Comparison of ENCODE assay signal across 11 mouse cellular contexts in genomic region chr1:92099964-92100363, GRCm38 (mm10).
DNase-seq lines count a peak whose midpoint lies in the region; ATAC-seq and TF ChIP-seq lines count a peak whose summit lies in the region.
"Had no signal": no experiment of that assay in that cellular context is flagged by ENCODE, and none has a peak within 500 bp of the region (broad histone marks: within the 10 kb centered on the region; RNA-seq: fewer than 3 reads in every experiment).

No protein-coding gene starts in this region.

- ATAC-seq in hindbrain, embryonic 12.5 days (ENCODE audit: low FRiP score): no peak
- ATAC-seq in forebrain, postnatal 0 days: peak; percentile 81
- ATAC-seq: intestine, embryonic 15.5 days had no signal

- no peaks in the 10 kb centered on the region for H3K9me3 ChIP-seq in hindbrain, embryonic 10.5 days
- no peaks in the 10 kb centered on the region for H3K9me3 ChIP-seq in hindbrain, embryonic 12.5 days (replicated peaks)
- H3K9me3 ChIP-seq in forebrain, postnatal 0 days (ENCODE audit: low read length): no peaks in the 10 kb centered on the region
- H3K9me3 ChIP-seq: intestine, embryonic 15.5 days had no signal

- no peak overlapping the region for H3K4me3 ChIP-seq in hindbrain, embryonic 10.5 days
- no peak overlapping the region for H3K4me3 ChIP-seq in hindbrain, embryonic 12.5 days
- no peak overlapping the region for H3K4me3 ChIP-seq in forebrain, postnatal 0 days (ENCODE audit: low read depth, low read length)
- H3K4me3 ChIP-seq: erythroblast, embryonic 14.5 days; intestine, embryonic 15.5 days had no signal

- no peak overlapping the region for H3K4me2 ChIP-seq in hindbrain, embryonic 12.5 days (replicated peaks)
- no peak overlapping the region for H3K4me2 ChIP-seq in forebrain, postnatal 0 days (ENCODE audit: low read depth)
- H3K4me2 ChIP-seq: intestine, embryonic 15.5 days had no signal

- no peak for TF ChIP-seq CTCF in forebrain, postnatal 0 days (IDR thresholded peaks at IDR 0.05; ENCODE audit: low read depth)

- H3K4me1 ChIP-seq in hindbrain, embryonic 10.5 days (replicated peaks): peaks cover 19% of the 10 kb centered on the region; the same call in 1 of the 2 replicates
- H3K4me1 ChIP-seq in hindbrain, embryonic 12.5 days: peaks cover 12% of the 10 kb centered on the region; the same call in 1 of the 2 replicates
- peaks cover 9% of the 10 kb centered on the region for H3K4me1 ChIP-seq in forebrain, postnatal 0 days (ENCODE audit: insufficient read depth)

- no peak overlapping the region for H3K9ac ChIP-seq in hindbrain, embryonic 12.5 days
- H3K9ac ChIP-seq in forebrain, postnatal 0 days: no peak overlapping the region
- H3K9ac ChIP-seq: intestine, embryonic 15.5 days had no signal

- no peaks in the 10 kb centered on the region for H3K27me3 ChIP-seq in hindbrain, embryonic 10.5 days (ENCODE audit: insufficient read depth, poor library complexity, severe bottlenecking)
- H3K27me3 ChIP-seq in hindbrain, embryonic 12.5 days: no peaks in the 10 kb centered on the region
- no peaks in the 10 kb centered on the region for H3K27me3 ChIP-seq in forebrain, postnatal 0 days (ENCODE audit: insufficient read depth, low read length)
- H3K27me3 ChIP-seq: intestine, embryonic 15.5 days had no signal

- peak overlapping the region; percentile 50; the same call in 1 of the 2 replicates for H3K27ac ChIP-seq in hindbrain, embryonic 10.5 days
- H3K27ac ChIP-seq in hindbrain, embryonic 12.5 days: no peak overlapping the region
- H3K27ac ChIP-seq in forebrain, postnatal 0 days (ENCODE audit: low read depth, low read length): peak overlapping the region; percentile 35; the same call in 1 of the 2 replicates
- H3K27ac ChIP-seq: intestine, embryonic 15.5 days had no signal

- H3K36me3 ChIP-seq in hindbrain, embryonic 10.5 days: no peaks in the 10 kb centered on the region
- H3K36me3 ChIP-seq in hindbrain, embryonic 12.5 days: no peaks in the 10 kb centered on the region
- no peaks in the 10 kb centered on the region for H3K36me3 ChIP-seq in forebrain, postnatal 0 days (ENCODE audit: insufficient read depth)
- H3K36me3 ChIP-seq: intestine, embryonic 15.5 days had no signal

- 95% methylated on average over 4 of the region's 4 CpGs for WGBS in hindbrain, embryonic 10.5 days
- 94% methylated on average over 4 of the region's 4 CpGs for WGBS in hindbrain, embryonic 12.5 days
- WGBS in forebrain, postnatal 0 days: 34% methylated on average over 4 of the region's 4 CpGs

- DNase-seq in adrenal gland, postnatal 10 days: peak; percentile 56
- no peak for DNase-seq in adrenal gland, adult (ENCODE audit: inconsistent age in 2 of 2, low spot score in 1 of 2)
- no peak for DNase-seq in hindbrain, embryonic 10.5 days (ENCODE audit: low spot score)
- DNase-seq in forebrain, postnatal 0 days: peak; percentile 38
- DNase-seq in left cerebral cortex, postnatal 36 days (ENCODE audit: low spot score in 2 of 2): peak; percentile 52 to 55
- no peak for DNase-seq in yolk sac, embryonic 10.5 days (ENCODE audit: low spot score)
- DNase-seq in kidney, adult 18-20 months: no peak
- DNase-seq: spleen, adult 18-20 months had no signal

- intact Hi-C loops in left cerebral cortex, postnatal 36 days (cut with DNase I): loop anchor here (5.0 kb wide), 1 partner anchor 72 kb away; no protein-coding TSS in a partner anchor

Comparison
In these comparisons a context has a peak if more than half of its experiments do, and no peak if none do; other contexts are left out.
1. DNase-seq: peak in adrenal gland, postnatal 10 days (single experiment), forebrain, postnatal 0 days (single experiment) and left cerebral cortex, postnatal 36 days (2 of 2); none in adrenal gland, adult (0 of 2), hindbrain, embryonic 10.5 days (single experiment), yolk sac, embryonic 10.5 days (single experiment) and kidney, adult 18-20 months (single experiment).